In genomic region chr2:91312578-91313311, GRCm38 (mm10) we compare ENCODE assay signal across 9 mouse cellular contexts. TPM values are rescaled to one million over a fixed set of nuclear protein-coding genes. Genes with fewer than 3 reads are reported as not detected.
A peak's percentile ranks its signal among the peaks of the same experiment; 100 is the strongest.
DNase-seq lines count a peak whose midpoint lies in the region; ATAC-seq lines count a peak whose summit lies in the region.
"Had no signal": no experiment of that assay in that cellular context is flagged by ENCODE, and none has a peak within 500 bp of the region (broad histone marks: within the 10 kb centered on the region; RNA-seq: fewer than 3 reads in every experiment).

No protein-coding gene starts in this region.

- H3K4me2 ChIP-seq in forebrain, embryonic 12.5 days = no peak overlapping the region
- no peak overlapping the region for H3K4me2 ChIP-seq in forebrain, embryonic 16.5 days (ENCODE audit: low read length)
- no peak overlapping the region for H3K4me2 ChIP-seq in forebrain, embryonic 14.5 days (ENCODE audit: low read length)
- no peak overlapping the region for H3K4me2 ChIP-seq in midbrain, embryonic 13.5 days (replicated peaks)

- H3K4me3 ChIP-seq in forebrain, embryonic 12.5 days (replicated peaks) = no peak overlapping the region
- no peak overlapping the region for H3K4me3 ChIP-seq in forebrain, embryonic 16.5 days (replicated peaks; ENCODE audit: low read length)
- no peak overlapping the region for H3K4me3 ChIP-seq in forebrain, embryonic 14.5 days (ENCODE audit: low read depth, low read length)
- H3K4me3 ChIP-seq in midbrain, embryonic 13.5 days (replicated peaks) = no peak overlapping the region

- WGBS in forebrain, embryonic 12.5 days = 45% methylated on average over 10 of the region's 10 CpGs
- WGBS in forebrain, embryonic 16.5 days = 59% methylated on average over 10 of the region's 10 CpGs
- WGBS in forebrain, embryonic 14.5 days = 60% methylated on average over 10 of the region's 10 CpGs
- 26% methylated on average over 10 of the region's 10 CpGs for WGBS in midbrain, embryonic 13.5 days

- DNase-seq in NIH3T3 (ENCODE audit: low read depth) = peak; percentile 58
- DNase-seq in forebrain, embryonic 14.5 days (ENCODE audit: low spot score) = peak; percentile 12
- DNase-seq in MN1 (ENCODE audit: low spot score) = no peak
- no peak for DNase-seq in T-cell, adult 2 months (ENCODE audit: low spot score)
- no peak for DNase-seq in cerebellum, postnatal 14 days
- DNase-seq: cerebellum, adult 2 months had no signal

- peaks cover 19% of the 10 kb centered on the region for H3K4me1 ChIP-seq in forebrain, embryonic 12.5 days
- 0 out of 2 replicates have a peak, but pooled peaks cover 3% of the 10 kb centered on the region for H3K4me1 ChIP-seq in forebrain, embryonic 16.5 days (replicated peaks; ENCODE audit: control insufficient read depth, insufficient read depth, low read length)
- H3K4me1 ChIP-seq in forebrain, embryonic 14.5 days (ENCODE audit: control insufficient read depth, insufficient read depth, low read length) = no peaks in the 10 kb centered on the region
- H3K4me1 ChIP-seq in midbrain, embryonic 13.5 days (replicated peaks) = peaks cover 14% of the 10 kb centered on the region; the same call in 1 of the 2 replicates

- no peaks in the 10 kb centered on the region for H3K27me3 ChIP-seq in forebrain, embryonic 12.5 days
- no peaks in the 10 kb centered on the region for H3K27me3 ChIP-seq in forebrain, embryonic 16.5 days (replicated peaks; ENCODE audit: control insufficient read depth, insufficient read depth, low read length)
- no peaks in the 10 kb centered on the region for H3K27me3 ChIP-seq in forebrain, embryonic 14.5 days (replicated peaks; ENCODE audit: control insufficient read depth, insufficient read depth, low read length)
- H3K27me3 ChIP-seq in midbrain, embryonic 13.5 days = no peaks in the 10 kb centered on the region

- peak overlapping the region; percentile 39 for H3K27ac ChIP-seq in forebrain, embryonic 12.5 days
- no peak overlapping the region for H3K27ac ChIP-seq in forebrain, embryonic 16.5 days (ENCODE audit: low read length)
- H3K27ac ChIP-seq in forebrain, embryonic 14.5 days (ENCODE audit: low read depth, low read length) = no peak overlapping the region; the same call in 1 of the 2 replicates
- peak overlapping the region; percentile 62 for H3K27ac ChIP-seq in midbrain, embryonic 13.5 days

- ATAC-seq in forebrain, embryonic 12.5 days (ENCODE audit: low FRiP score) = peak; percentile 57; the same call in 1 of the 2 replicates
- ATAC-seq in forebrain, embryonic 16.5 days = no peak
- ATAC-seq in forebrain, embryonic 14.5 days = no peak
- ATAC-seq in midbrain, embryonic 13.5 days = peak; percentile 77; the same call in 1 of the 2 replicates

- no peak overlapping the region for H3K9ac ChIP-seq in forebrain, embryonic 12.5 days
- H3K9ac ChIP-seq in forebrain, embryonic 16.5 days (replicated peaks; ENCODE audit: low read depth, low read length) = no peak overlapping the region
- H3K9ac ChIP-seq in forebrain, embryonic 14.5 days (ENCODE audit: low read length) = no peak overlapping the region
- 0 out of 2 replicates have a peak overlapping the region, but pooled peaks have one; percentile 23 for H3K9ac ChIP-seq in midbrain, embryonic 13.5 days (replicated peaks)

- peaks cover 2% of the 10 kb centered on the region; the same call in 1 of the 2 replicates for H3K36me3 ChIP-seq in forebrain, embryonic 12.5 days (replicated peaks)
- no peaks in the 10 kb centered on the region for H3K36me3 ChIP-seq in forebrain, embryonic 16.5 days (ENCODE audit: control insufficient read depth, insufficient read depth)
- no peaks in the 10 kb centered on the region for H3K36me3 ChIP-seq in forebrain, embryonic 14.5 days (ENCODE audit: control insufficient read depth, insufficient read depth, low read length)
- no peaks in the 10 kb centered on the region for H3K36me3 ChIP-seq in midbrain, embryonic 13.5 days

- H3K9me3 ChIP-seq in forebrain, embryonic 12.5 days = no peaks in the 10 kb centered on the region
- H3K9me3 ChIP-seq in forebrain, embryonic 16.5 days (ENCODE audit: control insufficient read depth, low read length) = no peaks in the 10 kb centered on the region
- no peaks in the 10 kb centered on the region for H3K9me3 ChIP-seq in forebrain, embryonic 14.5 days (replicated peaks; ENCODE audit: control insufficient read depth, low read length)
- H3K9me3 ChIP-seq in midbrain, embryonic 13.5 days = no peaks in the 10 kb centered on the region

RNA-seq across cellular contexts. Expression of gene Arfgap2, which starts 48.0 kb away (rescaled TPM):
- polyA plus RNA-seq in forebrain, embryonic 12.5 days (2016; fragmentation: Nextera tagmentation; extraction: Ambion mirVana) = 93.2 and 97.1 TPM in 2 replicates
- polyA plus RNA-seq in forebrain, embryonic 16.5 days (2015; fragmentation: Nextera tagmentation; extraction: Ambion mirVana) = 77.5 and 77.7 TPM in 2 replicates
- 72.9 and 76.4 TPM in 2 replicates for polyA plus RNA-seq in forebrain, embryonic 14.5 days (2014; fragmentation: Nextera tagmentation; extraction: Ambion mirVana)
- 82.6 and 84.5 TPM in 2 replicates for polyA plus RNA-seq in midbrain, embryonic 13.5 days (2015; fragmentation: Nextera tagmentation; extraction: Ambion mirVana)

RNA-seq across cellular contexts. Expression of gene Pacsin3, which starts 57.0 kb away (rescaled TPM):
- 28.1 and 29.1 TPM in 2 replicates for polyA plus RNA-seq in forebrain, embryonic 12.5 days (2016; fragmentation: Nextera tagmentation; extraction: Ambion mirVana)
- 19.2 and 20.4 TPM in 2 replicates for polyA plus RNA-seq in forebrain, embryonic 16.5 days (2015; fragmentation: Nextera tagmentation; extraction: Ambion mirVana)
- polyA plus RNA-seq in forebrain, embryonic 14.5 days (2014; fragmentation: Nextera tagmentation; extraction: Ambion mirVana) = 16.9 and 19.1 TPM in 2 replicates
- polyA plus RNA-seq in midbrain, embryonic 13.5 days (2015; fragmentation: Nextera tagmentation; extraction: Ambion mirVana) = 15.6 and 16.2 TPM in 2 replicates

Comparison
In these comparisons a context has a peak if more than half of its experiments do, and no peak if none do; other contexts are left out.
1. ATAC-seq: peak in forebrain, embryonic 12.5 days (single experiment) and midbrain, embryonic 13.5 days (single experiment); none in forebrain, embryonic 16.5 days (single experiment) and forebrain, embryonic 14.5 days (single experiment).
2. H3K27ac ChIP-seq: peak in forebrain, embryonic 12.5 days (single experiment) and midbrain, embryonic 13.5 days (single experiment); none in forebrain, embryonic 16.5 days (single experiment) and forebrain, embryonic 14.5 days (single experiment).
3. DNase-seq: peak in NIH3T3 (single experiment) and forebrain, embryonic 14.5 days (single experiment); none in MN1 (single experiment), T-cell, adult 2 months (single experiment) and cerebellum, postnatal 14 days (0 of 2).